Mouse (Mus musculus) MEL (cell line): ENCODE measurements at regions not wholly inside any gene's neighbourhood (a gene's known extent, or its start where the extent isn't known, plus 50 kb on each side); places are given as distances from the start of the nearest gene placed in this dataset.

ENCODE experiments used
- DNase-seq: peaks from one replicate; pipeline ENCODE4 v3.0.0; 2011; ENCODE audit warnings: low read depth, low spot score
- H3K27ac ChIP-seq: 2 replicates; pipeline ENCODE4 v1.5.1; 2012; ENCODE audit warnings: low read depth, mild to moderate bottlenecking, control low read depth, low read length, moderate library complexity; ENCODE audit not compliant: control insufficient read depth
- H3K27me3 ChIP-seq, 2 experiments: fragments of 150-350 bp in 1 of 2; sonication (generic) in 1 of 2; 2 replicates each; pipeline ENCODE4 v1.6.1; 2012; ENCODE audit warnings: low read length in 2 of 2, mild to moderate bottlenecking in 2 of 2, improper control_type of control experiment in 1 of 2, moderate library complexity in 1 of 2; ENCODE audit not compliant: insufficient read depth in 2 of 2, control insufficient read depth in 1 of 2
- H3K36me3 ChIP-seq, 2 experiments: 2 replicates each; pipeline ENCODE4 v1.6.1; 2012 to 2014; ENCODE audit warnings: low read length in 2 of 2, improper control_type of control experiment in 1 of 2, inconsistent platforms in 1 of 2, mild to moderate bottlenecking in 1 of 2; ENCODE audit not compliant: insufficient read depth in 2 of 2, control insufficient read depth in 1 of 2
- H3K4me1 ChIP-seq, 2 experiments: fragments of 150-350 bp in 1 of 2; sonication (generic) in 1 of 2; 2 replicates each; pipeline ENCODE4 v1.6.1; 2012; ENCODE audit warnings: low read length in 2 of 2, improper control_type of control experiment in 1 of 2, mild to moderate bottlenecking in 1 of 2; ENCODE audit not compliant: insufficient read depth in 2 of 2, control insufficient read depth in 1 of 2
- H3K4me3 ChIP-seq, 2 experiments: fragments of 150-350 bp in 1 of 2; sonication (generic) in 1 of 2; 2 replicates each; pipeline ENCODE4 v1.5.1; 2012; ENCODE audit warnings: low read depth in 2 of 2, low read length in 2 of 2, mild to moderate bottlenecking in 2 of 2, moderate library complexity in 2 of 2, control low read depth in 1 of 2, improper control_type of control experiment in 1 of 2; ENCODE audit not compliant: control insufficient read depth in 1 of 2, insufficient read depth in 1 of 2
- H3K79me2 ChIP-seq: 2 replicates; pipeline ENCODE4 v1.6.1; 2012; ENCODE audit warnings: mild to moderate bottlenecking, low read length, moderate library complexity; ENCODE audit not compliant: control insufficient read depth, poor library complexity, insufficient read depth
- H3K9ac ChIP-seq: 2 replicates; pipeline ENCODE4 v1.6.1; 2012; ENCODE audit warnings: low read depth, mild to moderate bottlenecking, control low read depth, low read length, moderate library complexity; ENCODE audit not compliant: control insufficient read depth, poor library complexity, severe bottlenecking
- H3K9me3 ChIP-seq: fragments of 150-350 bp; sonication (generic); replicated peaks from 2 replicates; pipeline ENCODE4 v1.6.1; 2012; ENCODE audit warnings: mild to moderate bottlenecking, low read length, improper control_type of control experiment, moderate library complexity; ENCODE audit not compliant: insufficient read depth
- CHD1 ChIP-seq: IDR thresholded peaks from 2 replicates; pipeline ENCODE4 v1.6.1; 2012; ENCODE audit warnings: low read depth, mild to moderate bottlenecking, inconsistent platforms, low read length, improper control_type of control experiment
- CHD2 ChIP-seq: IDR thresholded peaks from 2 replicates; pipeline ENCODE4 v1.6.1; 2011; ENCODE audit warnings: low read length, improper control_type of control experiment
- CTCF ChIP-seq, 3 experiments: IDR thresholded peaks in 2 of 3; conservative IDR thresholded peaks in 1 of 3; 2 replicates each; pipeline ENCODE4 v1.5.1; 2011 to 2012; ENCODE audit warnings: low read length in 3 of 3, low read depth in 2 of 3, mild to moderate bottlenecking in 2 of 3, improper control_type of control experiment in 1 of 3, inconsistent platforms in 1 of 3, mixed read lengths in 1 of 3, moderate library complexity in 1 of 3; ENCODE audit not compliant: control insufficient read depth in 1 of 3, insufficient read depth in 1 of 3, poor library complexity in 1 of 3, severe bottlenecking in 1 of 3
- E2F4 ChIP-seq: IDR thresholded peaks from 2 replicates; pipeline ENCODE4 v1.6.1; 2011; ENCODE audit warnings: low read depth, low read length, improper control_type of control experiment, borderline replicate concordance
- ELF1 ChIP-seq: IDR thresholded peaks from 2 replicates; pipeline ENCODE4 v1.6.1; 2014; ENCODE audit warnings: low read depth, mild to moderate bottlenecking, inconsistent platforms, low read length, improper control_type of control experiment, moderate library complexity
- EP300 ChIP-seq, 2 experiments: IDR thresholded peaks; 2 replicates each; pipeline ENCODE4 v1.6.1; 2011; ENCODE audit warnings: improper control_type of control experiment in 2 of 2, low read length in 2 of 2, low read depth in 1 of 2, mild to moderate bottlenecking in 1 of 2
- ETS1 ChIP-seq: IDR thresholded peaks from 2 replicates; pipeline ENCODE4 v1.6.1; 2012; ENCODE audit warnings: low read depth, mild to moderate bottlenecking, inconsistent platforms, low read length, improper control_type of control experiment, moderate library complexity
- GATA1 ChIP-seq: IDR thresholded peaks from 2 replicates; pipeline ENCODE4 v1.6.1; 2011; ENCODE audit warnings: low read depth, low read length, improper control_type of control experiment
- JUND ChIP-seq: IDR thresholded peaks from 2 replicates; pipeline ENCODE4 v1.6.1; 2011; ENCODE audit warnings: low read depth, mild to moderate bottlenecking, improper control_type of control experiment, low read length
- MAFK ChIP-seq: IDR thresholded peaks from 2 replicates; pipeline ENCODE4 v1.6.1; 2011; ENCODE audit warnings: low read depth, mild to moderate bottlenecking, low read length, improper control_type of control experiment, borderline replicate concordance
- MAX ChIP-seq: IDR thresholded peaks from 2 replicates; pipeline ENCODE4 v1.6.1; 2011; ENCODE audit warnings: low read length, improper control_type of control experiment
- MAZ ChIP-seq: IDR thresholded peaks from 2 replicates; pipeline ENCODE4 v1.6.1; 2012; ENCODE audit warnings: low read depth, mild to moderate bottlenecking, inconsistent platforms, low read length, improper control_type of control experiment
- MXI1 ChIP-seq: IDR thresholded peaks from 2 replicates; pipeline ENCODE4 v1.6.1; 2011; ENCODE audit warnings: mild to moderate bottlenecking, low read depth, low read length, improper control_type of control experiment
- MYC ChIP-seq: IDR thresholded peaks from 2 replicates; pipeline ENCODE4 v1.6.1; 2011; ENCODE audit warnings: low read depth, mild to moderate bottlenecking, low read length, improper control_type of control experiment, moderate library complexity
- NELFE ChIP-seq: IDR thresholded peaks from 2 replicates; pipeline ENCODE4 v1.6.1; 2011; ENCODE audit warnings: low read depth, low read length, improper control_type of control experiment
- NRF1 ChIP-seq: IDR thresholded peaks from 2 replicates; pipeline ENCODE4 v1.6.1; 2014; ENCODE audit warnings: low read depth, mild to moderate bottlenecking, inconsistent platforms, low read length, improper control_type of control experiment, moderate library complexity; ENCODE audit not compliant: poor library complexity, insufficient read depth, severe bottlenecking
- POLR2AphosphoS2 ChIP-seq: IDR thresholded peaks from 2 replicates; pipeline ENCODE4 v1.6.1; 2011; ENCODE audit warnings: low read length, improper control_type of control experiment
- POLR2AphosphoS5 ChIP-seq: IDR thresholded peaks from 2 replicates; pipeline ENCODE4 v1.6.1; 2012; ENCODE audit warnings: low read depth, borderline replicate concordance, mild to moderate bottlenecking, inconsistent platforms, low read length, moderate library complexity, mixed read lengths
- RAD21 ChIP-seq: IDR thresholded peaks from 2 replicates; pipeline ENCODE4 v1.6.1; 2011; ENCODE audit warnings: mild to moderate bottlenecking, low read depth, low read length, improper control_type of control experiment
- RCOR1 ChIP-seq: IDR thresholded peaks from 2 replicates; pipeline ENCODE4 v1.6.1; 2012; ENCODE audit warnings: low read depth, mild to moderate bottlenecking, inconsistent platforms, low read length, improper control_type of control experiment
- SIN3A ChIP-seq: IDR thresholded peaks from 2 replicates; pipeline ENCODE4 v1.6.1; 2012; ENCODE audit warnings: low read length, improper control_type of control experiment, inconsistent platforms
- TAL1 ChIP-seq: IDR thresholded peaks from 2 replicates; pipeline ENCODE4 v1.6.1; 2012; ENCODE audit warnings: mild to moderate bottlenecking, inconsistent platforms, low read length, moderate library complexity, mixed read lengths
- USF1 ChIP-seq: IDR thresholded peaks from 2 replicates; pipeline ENCODE4 v1.6.1; 2014; ENCODE audit warnings: low read depth, mild to moderate bottlenecking, inconsistent platforms, low read length, improper control_type of control experiment, moderate library complexity
- ZC3H11A ChIP-seq: IDR thresholded peaks from 2 replicates; pipeline ENCODE4 v1.6.1; 2012; ENCODE audit warnings: low read depth, mild to moderate bottlenecking, inconsistent platforms, low read length, improper control_type of control experiment
- ZKSCAN1 ChIP-seq: IDR thresholded peaks from 2 replicates; pipeline ENCODE4 v1.6.1; 2012; ENCODE audit warnings: low read depth, mild to moderate bottlenecking, inconsistent platforms, low read length, improper control_type of control experiment, moderate library complexity
- ZMIZ1 ChIP-seq: IDR thresholded peaks from 2 replicates; pipeline ENCODE4 v1.6.1; 2012; ENCODE audit warnings: low read depth, mild to moderate bottlenecking, inconsistent platforms, low read length, improper control_type of control experiment, moderate library complexity
- ZNF384 ChIP-seq: IDR thresholded peaks from 2 replicates; pipeline ENCODE4 v1.6.1; 2012; ENCODE audit warnings: low read depth, mild to moderate bottlenecking, inconsistent platforms, low read length, improper control_type of control experiment

DNA sequence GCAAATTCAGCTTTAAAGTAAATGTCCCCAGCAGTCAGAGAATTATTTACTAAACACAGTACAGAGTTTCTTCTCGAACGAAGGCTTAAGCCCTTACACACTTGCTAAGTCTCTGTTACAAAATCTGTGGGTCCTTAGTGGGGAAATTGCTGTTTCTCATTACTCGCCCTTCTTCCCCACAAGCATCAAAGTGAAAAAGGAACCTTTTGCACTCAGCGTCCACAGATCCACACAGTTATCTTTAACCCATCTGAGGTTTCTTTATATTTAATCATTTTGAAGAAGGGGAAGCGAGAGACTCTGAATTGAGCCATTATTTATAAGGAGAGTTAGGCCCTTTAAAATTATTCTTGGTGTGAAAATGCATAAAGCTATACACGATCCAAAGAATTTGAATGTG lies 126.7 kb upstream of the Dmrta1 start:
- TF ChIP-seq ETS1 (no peak), MAFK (no peak), EP300 (IDR thresholded peaks at IDR 0.05; ENCODE audit: low read depth in 1 of 2, low read length in 2 of 2) (0 out of 4 replicates have a peak, but pooled peaks of 1 of the 2 experiments have one; percentile 16), RCOR1 (peak; percentile 62; the same call in 1 of the 2 replicates), GATA1 (peak; percentile 49), TAL1 (no peak), ZC3H11A (no peak), USF1 (no peak)
- Histone ChIP-seq H3K9me3 (no peaks in the 10 kb centered on the region), H3K27me3 (no peaks in the 10 kb centered on the region), H3K4me3 (no peak overlapping the region), H3K79me2 (no peaks in the 10 kb centered on the region), H3K27ac (no peak overlapping the region), H3K9ac (no peak overlapping the region), H3K4me1 (peaks cover 11 to 14% of the 10 kb centered on the region in 2 experiments), H3K36me3 (peaks cover 0 to 37% of the 10 kb centered on the region in 2 experiments; a peak in 2 of 4 replicates)
- DNase-seq = peak; percentile 46

DNA sequence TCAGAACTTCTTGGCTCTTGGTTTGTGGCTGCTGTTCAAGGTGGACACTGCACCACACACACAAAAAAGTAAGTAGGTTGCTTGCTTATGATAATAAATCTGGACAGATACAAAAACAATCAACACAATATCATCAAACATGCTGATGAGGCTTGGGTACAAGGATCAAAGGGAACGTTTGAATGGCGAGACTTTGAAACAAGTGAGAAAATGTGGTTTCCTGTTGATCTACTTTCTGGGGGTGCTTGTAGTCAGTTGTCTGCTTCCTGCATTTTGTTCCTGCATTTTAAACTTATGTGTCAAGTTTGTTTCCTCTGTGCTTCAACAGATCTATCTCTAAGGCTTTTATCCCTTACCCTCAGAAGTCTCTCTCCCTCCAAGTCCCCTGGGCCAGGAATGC lies 128.7 kb upstream of the Dmrta1 start:
- no peaks in the 10 kb centered on the region for H3K27me3 ChIP-seq
- DNase-seq = no peak
- no peak for TF ChIP-seq TAL1
- TF ChIP-seq NRF1 = no peak
- TF ChIP-seq ZNF384 = no peak
- H3K4me1 ChIP-seq = peaks cover 8 to 9% of the 10 kb centered on the region in 2 experiments
- no peak overlapping the region for H3K9ac ChIP-seq
- H3K27ac ChIP-seq = no peak overlapping the region
- H3K9me3 ChIP-seq = no peaks in the 10 kb centered on the region
- H3K79me2 ChIP-seq = no peaks in the 10 kb centered on the region
- peaks cover 0 to 24% of the 10 kb centered on the region in 2 experiments; a peak in 2 of 4 replicates for H3K36me3 ChIP-seq
- H3K4me3 ChIP-seq = no peak overlapping the region

DNA sequence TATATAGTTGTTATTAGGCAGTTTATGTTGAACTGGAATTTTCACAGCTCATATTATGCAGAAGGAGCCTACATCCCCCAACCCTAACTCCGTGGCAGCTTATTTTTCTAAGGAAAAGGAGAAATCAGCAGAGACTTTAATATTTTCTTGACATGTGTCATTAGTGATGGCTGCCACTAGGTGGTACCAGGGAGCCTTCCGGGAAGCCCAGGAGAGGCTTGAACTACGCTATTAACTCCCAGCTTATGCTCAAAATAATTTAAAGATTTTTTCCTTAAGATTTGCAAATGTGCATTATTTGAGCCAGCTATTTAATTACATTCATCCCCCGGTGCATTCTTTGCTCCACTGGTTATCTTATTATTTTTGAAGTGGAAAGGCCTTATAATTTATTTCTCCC lies 146.8 kb upstream of the Dmrta1 start:
- H3K9ac ChIP-seq = no peak overlapping the region
- H3K9me3 ChIP-seq = no peaks in the 10 kb centered on the region
- H3K27me3 ChIP-seq = no peaks in the 10 kb centered on the region
- no peaks in the 10 kb centered on the region for H3K79me2 ChIP-seq
- DNase-seq = peak; percentile 73
- H3K4me1 ChIP-seq = no peaks in the 10 kb centered on the region
- H3K4me3 ChIP-seq = no peak overlapping the region
- no peaks in the 10 kb centered on the region; a peak in 1 of 4 replicates for H3K36me3 ChIP-seq
- H3K27ac ChIP-seq = no peak overlapping the region
- TF ChIP-seq ELF1 (no peak), POLR2AphosphoS5 (no peak), POLR2AphosphoS2 (no peak), NRF1 (no peak), ZKSCAN1 (no peak), ZC3H11A (peak; percentile 86), USF1 (no peak), JUND (no peak), CHD2 (no peak), MXI1 (no peak), MAX (peak; percentile 37; the same call in 1 of the 2 replicates), RCOR1 (no peak), MYC (no peak), MAZ (no peak), RAD21 (peak; percentile 92), E2F4 (no peak), CTCF (IDR thresholded peaks at IDR 0.05 in 2 of 3, conservative IDR thresholded peaks at IDR 0.05 in 1 of 3; ENCODE audit: control insufficient read depth in 1 of 3, insufficient read depth in 1 of 3, low read depth in 2 of 3, low read length in 3 of 3, poor library complexity in 1 of 3, severe bottlenecking in 1 of 3) (peak; percentile 79 to 88 (median 85)), NELFE (no peak), ZMIZ1 (no peak), CHD1 (no peak), SIN3A (no peak)
